Mouse (Mus musculus) regulatory T cell (primary cell): ENCODE data around the gene Asrgl1.
"Not testable (repeated sequence)": the region's sequence is repeated elsewhere in the genome, so short reads cannot be mapped to it uniquely, and the experiment has no call there.

Experiments
- in situ Hi-C: fragments of 300-600 bp; cut with MboI, MseI; formaldehyde crosslinking; loops from one replicate; pipeline ENCODE4 v1.15.1; 2025; ENCODE audit warnings: high pct_unique_total_duplicates

Gene Asrgl1

DNA sequence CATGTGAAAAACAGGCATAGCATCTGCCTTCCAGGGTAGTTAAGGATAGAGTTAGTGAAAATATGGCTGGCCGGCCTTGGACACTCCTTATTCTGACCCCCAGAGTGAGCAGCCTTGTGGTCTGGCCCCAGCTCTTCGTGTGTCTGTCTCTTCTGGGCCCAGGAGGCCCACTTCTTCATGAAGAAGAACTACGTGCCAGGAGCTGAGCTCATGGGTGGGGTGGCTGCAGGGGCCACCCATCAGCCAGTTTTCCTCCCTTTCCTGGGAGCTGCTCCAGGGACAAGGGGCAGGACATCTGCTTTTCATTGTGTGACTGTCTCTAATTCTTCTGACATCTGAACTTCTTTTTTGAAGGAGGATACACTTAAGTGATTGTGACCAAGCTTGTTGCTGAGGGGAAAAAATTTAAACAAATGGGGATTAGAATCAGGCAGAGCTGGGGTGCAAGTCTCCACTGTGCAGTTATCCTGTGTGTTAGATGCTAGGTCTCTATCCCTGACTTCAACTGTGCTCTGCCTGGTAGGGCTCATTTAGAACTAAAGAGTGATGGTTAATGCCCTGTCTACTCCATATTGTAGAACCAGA lies 30.2 kb downstream of the Asrgl1 start:
- in situ Hi-C loops, result no loop called here

DNA sequence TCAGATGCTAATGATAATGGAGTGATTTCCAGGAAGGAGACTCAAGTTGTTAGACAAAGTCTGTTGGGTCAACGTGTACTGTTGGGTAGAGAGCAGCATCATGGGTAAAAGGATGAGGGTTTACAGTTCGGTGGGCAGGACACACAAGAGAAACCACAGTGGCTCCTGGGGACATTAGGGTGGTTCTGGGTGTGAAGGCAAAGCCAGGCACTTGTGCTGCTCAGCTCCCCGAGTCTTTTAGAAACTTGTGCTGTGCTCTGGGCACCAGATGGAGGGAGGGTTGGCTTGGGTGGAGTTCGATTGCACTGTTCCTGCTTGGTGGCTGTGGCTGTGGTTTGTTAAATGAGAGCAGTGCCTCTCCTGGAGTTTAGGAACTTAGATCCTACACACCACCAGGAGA lies 31.4 kb downstream of the Asrgl1 start:
- in situ Hi-C loops, result no loop called here

DNA sequence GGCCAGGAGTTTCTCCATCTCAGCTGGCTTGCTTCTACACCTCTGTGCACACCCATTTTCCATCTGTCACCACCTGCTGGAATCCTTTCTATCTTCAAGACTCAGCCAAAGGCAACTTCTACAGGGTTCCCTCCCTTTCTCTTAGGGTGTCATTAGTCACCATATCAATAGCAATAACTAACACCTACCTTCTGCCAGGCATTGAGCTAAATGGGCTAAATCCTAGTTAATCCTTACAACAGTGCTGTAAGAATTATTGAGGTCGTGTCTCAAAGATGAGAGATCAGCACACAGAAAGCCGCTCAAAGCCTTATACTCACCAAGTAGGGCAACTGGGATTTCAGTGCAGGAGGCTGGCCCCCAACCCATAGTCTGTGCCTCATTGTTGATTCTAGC lies 34.4 kb downstream of the Asrgl1 start:
- in situ Hi-C loops, result no loop called here

GRCm38 (mm10) chr19:9100297-9101061 lies 35.0 kb downstream of the Asrgl1 start:
- in situ Hi-C loops, result no loop called here

GRCm38 (mm10) chr19:9099751-9100150 lies 35.7 kb downstream of the Asrgl1 start:
- in situ Hi-C loops, result no loop called here

GRCm38 (mm10) chr19:9097441-9097840 lies 38.0 kb downstream of the Asrgl1 start:
- in situ Hi-C loops, result no loop called here

DNA sequence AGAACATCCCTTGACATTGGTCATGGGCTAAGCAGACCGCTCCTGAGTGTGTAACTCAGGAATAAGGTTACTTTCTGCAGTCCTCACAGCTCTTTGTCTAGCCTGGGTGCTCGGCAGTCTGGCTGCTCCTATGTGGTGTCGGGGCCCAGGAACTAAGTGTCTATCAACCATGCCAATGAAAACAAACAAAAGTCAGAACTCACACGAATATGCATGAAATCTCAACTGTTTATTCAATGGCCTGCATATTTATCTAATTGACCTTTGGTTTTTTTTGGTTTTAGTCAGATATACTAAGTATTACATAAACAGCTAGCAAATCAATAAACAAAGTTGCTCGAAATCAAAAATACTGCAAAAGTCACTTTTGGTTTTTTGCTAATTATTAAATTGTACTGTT lies 40.3 kb downstream of the Asrgl1 start:
- in situ Hi-C loops, result no loop called here

GRCm38 (mm10) chr19:9090709-9091108 lies 44.7 kb downstream of the Asrgl1 start:
- in situ Hi-C loops, result no loop called here

DNA sequence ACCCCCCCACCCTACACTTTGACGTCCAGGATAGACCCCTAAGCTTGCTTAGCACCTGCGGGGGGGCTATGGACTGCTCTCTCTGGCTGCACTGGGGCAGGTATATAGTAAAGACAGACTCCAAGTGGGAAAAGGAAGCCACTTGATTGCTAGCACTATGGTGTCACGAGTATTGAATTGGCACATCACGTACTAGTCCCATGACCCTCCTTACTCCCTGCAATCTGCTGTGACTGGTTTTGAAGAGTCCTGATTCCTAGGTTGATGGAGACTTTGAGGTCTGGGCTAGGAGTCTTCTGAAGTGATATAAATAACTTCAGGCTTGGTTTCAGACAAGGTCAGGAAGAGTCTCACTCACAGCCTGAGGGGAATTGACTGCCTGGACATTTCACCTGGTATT lies 45.2 kb downstream of the Asrgl1 start:
- in situ Hi-C loops, result no loop called here

DNA sequence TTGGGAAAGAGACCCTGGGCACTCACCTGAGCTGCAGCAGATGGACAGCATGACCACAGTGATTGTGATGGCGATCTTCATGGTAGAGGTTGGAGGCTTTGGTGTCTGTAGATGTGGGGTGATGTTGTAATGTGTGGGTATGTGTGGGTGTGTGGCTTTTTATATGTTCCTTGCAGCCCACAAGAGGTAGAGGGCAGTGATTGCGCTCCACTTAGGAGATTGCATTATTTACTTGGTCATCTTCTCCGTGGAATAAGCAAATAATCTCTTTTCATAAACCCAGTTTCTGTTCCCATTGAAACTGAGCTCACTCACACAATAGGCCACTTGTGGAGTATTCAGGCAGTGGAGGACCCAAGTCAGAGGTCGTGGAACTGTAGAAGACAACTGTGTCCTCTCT lies 47.6 kb downstream of the Asrgl1 start, which contains the start of gene Scgb1a1:
Gene Scgb1a1 (minus strand): TSS at position 138 of the 400 bp plus-strand sequence.
- in situ Hi-C loops, result no loop called here

- in situ Hi-C loops, result not testable (repeated sequence)
Measured at GRCm38 (mm10) chr19:9083892-9084291, 51.5 kb downstream of the Asrgl1 start.

GRCm38 (mm10) chr19:9083010-9083355 lies 52.5 kb downstream of the Asrgl1 start:
- in situ Hi-C loops, result no loop called here

DNA sequence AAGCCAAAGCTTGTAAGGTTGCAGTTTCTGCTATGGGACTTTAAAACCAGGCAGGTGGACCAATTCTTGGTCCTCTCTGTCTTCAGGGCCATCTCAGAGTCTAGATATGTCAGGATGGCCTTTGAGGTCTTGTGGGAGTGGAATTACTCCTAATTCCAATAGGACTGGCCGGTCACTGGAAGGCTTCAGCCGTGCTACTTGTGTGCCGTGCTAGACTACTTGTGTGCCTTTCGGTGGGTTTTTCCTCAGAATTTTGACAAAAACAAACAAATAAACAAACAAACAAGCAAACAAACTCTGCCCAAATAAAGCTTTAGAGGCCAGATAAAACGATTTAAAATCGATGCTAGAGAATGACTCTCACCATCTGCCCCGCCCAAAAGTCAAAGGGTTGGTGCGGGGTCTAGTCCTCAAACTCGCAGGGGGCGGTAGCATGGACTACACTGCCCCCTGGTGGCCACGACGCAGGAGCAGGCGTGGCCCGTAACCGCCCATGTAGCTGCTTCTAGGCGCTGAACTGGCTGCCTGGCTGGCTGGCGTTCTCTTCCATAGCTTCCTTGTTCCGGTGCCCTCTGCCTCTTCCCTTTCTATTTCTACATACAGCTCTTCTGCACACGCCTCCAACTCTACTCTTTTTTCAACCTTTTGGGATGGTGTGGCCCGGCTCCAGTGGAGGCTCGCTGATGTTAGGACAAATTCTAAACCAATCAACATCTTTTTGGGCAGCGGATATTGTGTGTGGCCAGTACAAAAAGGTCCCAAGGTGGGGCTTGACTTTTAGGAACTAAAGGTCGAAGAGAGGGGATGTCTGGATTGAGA lies 53.0 kb downstream of the Asrgl1 start:
- in situ Hi-C loops, result no loop called here

DNA sequence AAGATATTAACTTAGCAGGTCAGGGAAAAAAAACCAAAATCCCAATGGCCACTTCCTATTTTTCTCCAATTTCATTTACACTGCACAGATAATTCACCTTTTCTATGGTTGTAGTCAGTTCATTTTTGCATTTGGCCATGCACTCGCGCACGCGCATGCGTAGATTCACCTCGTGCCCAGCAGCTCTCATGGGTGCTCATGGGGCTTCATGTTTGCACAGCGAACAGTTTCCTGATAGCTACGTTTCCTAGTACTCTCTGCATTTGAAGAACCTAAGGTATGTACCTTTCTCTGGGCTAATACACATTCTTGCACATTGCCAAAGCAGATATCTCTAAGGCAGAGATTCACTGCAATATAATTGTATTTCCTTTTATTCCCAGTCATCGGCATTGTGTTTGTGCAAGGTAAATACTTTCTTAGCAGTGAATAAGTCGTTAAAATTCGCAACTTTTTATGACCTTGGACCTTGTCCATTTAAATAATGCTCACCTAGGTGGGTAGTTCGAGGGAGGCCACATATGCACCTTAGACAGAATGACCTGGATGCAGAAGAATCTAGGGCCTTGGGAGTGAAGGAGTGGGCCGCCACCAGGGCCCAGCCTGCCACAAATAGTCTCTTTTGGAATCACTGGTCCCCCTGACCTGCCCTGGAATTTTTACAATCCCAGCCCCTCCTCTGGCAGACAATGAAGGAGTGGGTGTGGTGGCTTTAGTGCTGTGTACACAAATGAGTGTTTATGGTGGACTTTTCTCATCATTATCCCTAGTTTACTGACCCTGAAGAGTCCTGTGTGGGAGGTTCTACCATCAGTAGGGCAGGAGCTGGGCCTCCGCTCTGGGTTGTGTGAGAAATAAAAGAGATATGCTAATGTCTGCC lies 53.9 kb downstream of the Asrgl1 start:
- in situ Hi-C loops, result no loop called here

DNA sequence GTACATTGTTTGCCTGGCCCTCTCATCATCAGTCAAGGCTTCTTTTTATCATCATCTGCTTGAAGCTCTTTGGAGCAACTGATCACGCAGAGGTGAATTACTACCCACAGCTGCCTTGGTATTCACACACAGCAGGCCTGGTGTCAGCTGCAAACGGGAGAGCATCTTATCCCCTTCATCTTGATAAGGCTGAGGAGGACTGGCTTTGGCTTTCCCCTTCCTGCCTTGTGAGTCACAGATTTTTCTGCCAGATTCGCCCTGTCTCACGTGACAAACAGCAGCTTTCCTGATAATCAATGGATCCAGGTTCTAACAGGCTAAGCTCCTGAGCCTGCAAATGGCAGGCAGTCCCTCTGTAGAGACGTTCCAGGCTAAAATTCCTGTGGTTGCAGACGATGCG lies 55.5 kb downstream of the Asrgl1 start:
- in situ Hi-C loops, result loop anchor here (5.0 kb wide), 1 partner anchor 88 kb away; no protein-coding TSS in a partner anchor

- in situ Hi-C loops, result loop anchor here (5.0 kb wide), 1 partner anchor 85 kb away; no protein-coding TSS in a partner anchor
Measured at GRCm38 (mm10) chr19:9076982-9077660, 58.3 kb downstream of the Asrgl1 start.

GRCm38 (mm10) chr19:9076035-9076434 lies 59.4 kb downstream of the Asrgl1 start:
- in situ Hi-C loops, result loop anchor here (5.0 kb wide), 1 partner anchor 84 kb away; no protein-coding TSS in a partner anchor

DNA sequence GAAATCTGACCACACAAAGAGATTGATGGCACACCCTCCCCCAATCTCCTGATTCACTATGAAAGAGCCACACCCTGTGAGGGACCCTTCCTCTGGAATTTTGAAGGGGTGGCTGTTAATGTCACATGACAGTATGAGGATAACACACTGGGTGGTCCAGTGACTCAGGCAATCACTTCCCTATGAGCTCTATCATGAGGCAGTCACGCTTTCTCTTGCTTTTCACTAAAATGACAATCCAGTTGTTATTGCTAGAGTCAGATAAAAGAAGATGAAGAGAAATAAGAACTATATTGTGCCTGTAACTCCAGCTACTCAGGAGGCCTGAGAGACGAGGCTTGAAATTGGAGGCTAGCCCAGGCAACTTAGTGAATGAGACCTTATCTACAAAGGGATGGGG lies 59.9 kb downstream of the Asrgl1 start:
- in situ Hi-C loops, result loop anchor here (5.0 kb wide), 1 partner anchor 83 kb away; no protein-coding TSS in a partner anchor

DNA sequence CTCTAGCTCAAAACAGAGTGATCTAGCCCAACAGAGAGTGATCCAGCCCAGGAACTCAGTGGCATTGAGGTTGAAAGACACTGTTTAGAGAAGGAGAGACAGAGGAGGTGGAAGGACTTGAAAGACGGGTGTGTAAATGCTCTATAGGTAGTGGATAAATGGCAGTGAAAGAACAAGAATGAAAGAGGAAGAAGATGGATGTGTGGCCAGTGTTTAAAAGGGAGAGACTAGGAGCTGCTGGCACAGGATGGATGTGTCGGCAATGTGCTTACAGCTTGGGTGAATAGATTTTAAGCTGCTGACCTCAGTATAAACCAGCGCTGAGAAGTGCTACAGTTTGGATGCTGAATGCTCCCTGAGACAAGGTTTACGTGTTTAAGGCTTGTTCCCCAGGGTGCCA lies 61.0 kb downstream of the Asrgl1 start:
- in situ Hi-C loops, result no loop called here

- in situ Hi-C loops, result no loop called here
Measured at GRCm38 (mm10) chr19:9073776-9074411, 61.5 kb downstream of the Asrgl1 start.
